Mouse (Mus musculus) neural tube, embryonic 13.5 days (tissue): ENCODE results near the gene Wdr6. TPM values are rescaled to one million over a fixed set of nuclear protein-coding genes. Genes with fewer than 3 reads are reported as not detected.
"Not testable (repeated sequence)": the region's sequence is repeated elsewhere in the genome, so short reads cannot be mapped to it uniquely, and the experiment has no call there.

ENCODE experiments used
- ATAC-seq: fragments of 200-750 bp; cut with Nextera tagmentation; 2 replicates; pipeline ENCODE4 v1.8.0; 2017; ENCODE audit warnings: low read depth, mild to moderate bottlenecking, moderate TSS enrichment, moderate library complexity
- H3K27ac ChIP-seq: fragments of 300-500 bp; sonication (generic); replicated peaks from 2 replicates; pipeline ENCODE4 v1.5.1; 2015; ENCODE audit warnings: moderate library complexity, mild to moderate bottlenecking, inconsistent platforms
- H3K27me3 ChIP-seq: fragments of 300-500 bp; sonication (generic); 2 replicates; pipeline ENCODE4 v1.6.1; 2015; ENCODE audit warnings: mild to moderate bottlenecking, inconsistent platforms
- H3K36me3 ChIP-seq: fragments of 300-500 bp; sonication (generic); 2 replicates; pipeline ENCODE4 v1.6.1; 2015; ENCODE audit warnings: mild to moderate bottlenecking, inconsistent platforms
- H3K4me1 ChIP-seq: fragments of 300-500 bp; sonication (generic); replicated peaks from 2 replicates; pipeline ENCODE4 v1.6.1; 2015; ENCODE audit warnings: inconsistent platforms
- H3K4me2 ChIP-seq: fragments of 300-500 bp; sonication (generic); 2 replicates; pipeline ENCODE4 v1.6.1; 2015; ENCODE audit warnings: inconsistent platforms, mild to moderate bottlenecking, moderate library complexity
- H3K4me3 ChIP-seq: fragments of 300-500 bp; sonication (generic); 2 replicates; pipeline ENCODE4 v1.5.1; 2015; ENCODE audit warnings: mild to moderate bottlenecking, inconsistent platforms
- H3K9ac ChIP-seq: fragments of 300-500 bp; sonication (generic); 2 replicates; pipeline ENCODE4 v1.6.1; 2015; ENCODE audit warnings: moderate library complexity, mild to moderate bottlenecking, inconsistent platforms
- H3K9me3 ChIP-seq: fragments of 300-500 bp; sonication (generic); 2 replicates; pipeline ENCODE4 v1.6.1; 2016; ENCODE audit warnings: inconsistent platforms
- WGBS: fragments of 180-500 bp; shearing (Covaris S2); methylation state at CpG from one replicate; pipeline ENCODE4 v1.1.7; 2015; 5-methylcytosine and 5-hydroxymethylcytosine counted together
- polyA plus RNA-seq: library from polyadenylated mRNA; unstranded; fragments of >200 nt; fragmentation: Nextera tagmentation; extraction: Ambion mirVana; gene quantifications from 2 replicates; pipeline ENCODE4 v1.2.1, GENCODE M21; 2015

Wdr6 gene
- polyA plus RNA-seq, result 254 and 259 TPM in 2 replicates

DNA sequence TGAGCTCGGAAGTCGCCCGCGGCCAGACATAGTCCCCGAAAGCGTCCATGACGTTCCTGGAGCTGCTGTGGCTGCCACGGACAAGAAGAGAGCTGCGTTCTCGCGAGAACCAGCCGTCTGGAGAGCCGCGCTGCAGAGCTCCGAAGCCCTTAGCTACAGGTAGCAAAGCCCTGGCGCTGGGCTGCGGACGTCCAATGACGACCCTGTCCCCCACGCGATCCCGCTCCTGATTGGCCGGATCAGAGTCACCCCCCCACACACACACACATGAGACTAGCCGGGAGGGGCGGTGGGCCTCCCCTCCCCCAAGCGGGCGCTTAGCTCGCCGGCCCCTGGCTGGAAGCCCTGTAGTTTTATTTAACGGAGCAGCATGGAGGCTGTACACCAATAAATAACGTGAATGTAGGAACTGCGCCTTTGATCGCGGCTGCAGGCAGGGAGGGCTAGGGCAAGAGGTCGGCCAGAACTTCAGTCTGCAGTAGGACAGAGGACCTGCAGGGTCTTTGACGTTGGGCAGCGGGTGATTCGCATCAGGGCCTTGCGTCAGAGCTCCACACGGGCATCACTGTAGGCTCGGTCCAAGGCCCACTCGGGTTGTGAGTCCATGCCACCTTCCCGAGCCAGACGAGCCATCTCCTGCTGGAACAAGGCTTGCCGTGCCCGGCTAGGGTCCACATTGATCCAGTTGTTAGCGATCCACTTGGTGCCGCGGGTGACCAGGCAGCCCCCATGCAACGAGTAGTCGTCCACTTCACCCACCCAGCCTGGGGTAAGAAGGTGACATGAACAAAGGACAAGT, at the start of gene Wdr6:
Wdr6 (minus strand) TSS at position 195 of the 799 bp plus-strand sequence.
- ATAC-seq, result peak; percentile 97
- Histone ChIP-seq H3K27me3 (no peaks in the 10 kb centered on the region), H3K4me2 (peak within 1 kb of the TSS; percentile 95), H3K4me1 (peaks cover 58% of the 10 kb centered on the region), H3K9ac (peak within 1 kb of the TSS; percentile 99), H3K9me3 (no peaks in the 10 kb centered on the region), H3K4me3 (peak within 1 kb of the TSS; percentile 78), H3K36me3 (peaks cover 57% of the 10 kb centered on the region), H3K27ac (peak within 1 kb of the TSS; percentile 98)
- WGBS, result 2% methylated on average over 51 of the region's 51 CpGs

DNA sequence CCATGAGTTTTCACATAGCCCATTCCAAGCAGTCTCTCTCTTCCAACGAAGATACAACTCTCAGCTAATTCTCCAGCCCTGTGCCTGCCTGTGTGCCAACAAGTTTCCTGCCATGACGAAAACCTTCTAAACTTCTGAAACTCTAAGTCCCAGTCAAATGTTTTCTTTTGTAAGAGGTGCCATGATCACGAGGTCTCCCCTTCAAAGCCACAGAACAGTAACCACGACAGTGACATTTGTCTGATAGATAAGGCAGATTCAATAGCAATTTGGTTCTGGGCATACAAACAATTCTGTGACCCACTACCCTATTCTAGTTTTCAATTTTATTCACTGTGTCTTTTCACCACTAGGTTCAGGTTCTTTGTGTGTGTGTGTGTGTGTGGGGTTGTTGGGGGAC, 49.6 kb upstream of the Wdr6 start:
- ATAC-seq, result no peak
- H3K9ac ChIP-seq, result no peak overlapping the region
- H3K9me3 ChIP-seq, result no peaks in the 10 kb centered on the region
- 89% methylated on average over 4 of the region's 4 CpGs for WGBS
- no peak overlapping the region for H3K4me3 ChIP-seq
- H3K36me3 ChIP-seq, result peaks cover 15% of the 10 kb centered on the region
- H3K27ac ChIP-seq, result no peak overlapping the region
- H3K27me3 ChIP-seq, result no peaks in the 10 kb centered on the region
- H3K4me2 ChIP-seq, result no peak overlapping the region
- no peaks in the 10 kb centered on the region for H3K4me1 ChIP-seq

DNA sequence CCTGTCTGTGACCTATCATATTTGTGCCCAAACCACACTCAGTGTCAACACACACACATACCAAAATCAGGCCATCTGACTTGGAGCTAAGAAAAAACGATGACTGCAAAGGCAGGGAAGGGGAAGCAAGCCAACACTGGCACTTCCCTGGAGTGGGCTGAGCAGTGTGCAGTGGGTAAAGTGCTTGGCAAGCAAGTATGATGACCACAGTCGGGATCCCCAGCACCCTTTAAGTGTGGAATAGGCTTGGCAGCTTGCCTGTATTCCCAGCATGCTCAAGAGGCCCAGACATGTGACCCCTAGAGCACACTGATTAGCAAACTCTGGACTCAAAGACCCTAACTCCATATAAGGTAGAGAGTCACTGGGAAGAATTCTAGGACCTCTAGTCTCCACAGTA, 48.0 kb upstream of the Wdr6 start:
- no peaks in the 10 kb centered on the region for H3K9me3 ChIP-seq
- H3K4me3 ChIP-seq, result no peak overlapping the region
- H3K4me2 ChIP-seq, result no peak overlapping the region
- no peak overlapping the region for H3K27ac ChIP-seq
- 83% methylated on average over 2 of the region's 2 CpGs for WGBS
- H3K4me1 ChIP-seq, result no peaks in the 10 kb centered on the region
- no peak for ATAC-seq
- H3K36me3 ChIP-seq, result peaks cover 15% of the 10 kb centered on the region
- H3K27me3 ChIP-seq, result no peaks in the 10 kb centered on the region
- no peak overlapping the region for H3K9ac ChIP-seq

DNA sequence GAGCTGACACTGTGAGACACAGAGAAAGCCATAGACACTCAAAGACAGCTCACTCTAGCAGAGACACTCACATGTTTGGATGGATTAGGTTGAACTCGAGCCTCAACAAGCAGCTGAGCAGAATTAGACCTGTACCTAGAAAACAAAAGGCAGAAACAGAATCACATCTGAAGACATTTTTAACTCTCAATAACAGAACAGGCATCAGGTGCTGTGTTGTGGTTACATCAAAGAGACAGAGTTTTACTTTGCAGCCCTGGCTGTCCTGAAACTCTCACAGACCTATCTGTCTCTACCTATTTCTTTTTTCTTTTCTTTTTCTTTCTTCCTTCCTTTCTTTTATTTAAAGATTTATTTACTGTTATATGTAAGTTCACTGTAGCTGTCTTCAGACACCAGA, 38.8 kb upstream of the Wdr6 start:
- no peak overlapping the region for H3K9ac ChIP-seq
- H3K9me3 ChIP-seq, result no peaks in the 10 kb centered on the region
- H3K4me1 ChIP-seq, result no peaks in the 10 kb centered on the region
- H3K4me2 ChIP-seq, result no peak overlapping the region
- no peaks in the 10 kb centered on the region for H3K27me3 ChIP-seq
- WGBS, result 97% methylated on average over 1 of the region's 1 CpGs
- H3K36me3 ChIP-seq, result peaks cover 64% of the 10 kb centered on the region
- no peak overlapping the region for H3K4me3 ChIP-seq
- H3K27ac ChIP-seq, result no peak overlapping the region
- no peak for ATAC-seq

DNA sequence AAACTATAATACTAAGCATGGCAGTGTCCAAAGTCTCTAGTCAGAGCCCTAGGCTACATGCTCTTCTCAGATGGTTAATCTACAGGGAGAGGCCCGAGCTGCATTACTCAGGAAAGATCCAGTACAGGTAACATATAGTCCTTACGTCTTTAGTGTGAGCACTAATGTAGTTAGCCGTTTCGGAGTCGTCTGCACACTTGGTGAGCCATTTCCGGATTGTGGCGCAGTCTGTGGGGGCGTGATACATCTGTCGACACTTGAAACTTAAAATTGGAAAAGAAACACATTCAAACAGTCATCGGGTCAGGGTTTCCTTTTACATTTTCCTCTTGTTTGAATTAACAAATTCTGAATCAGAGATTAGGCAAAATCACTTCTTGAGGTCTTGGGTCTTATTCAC, 32.9 kb upstream of the Wdr6 start:
- no peak overlapping the region for H3K27ac ChIP-seq
- no peak for ATAC-seq
- H3K36me3 ChIP-seq, result peaks cover 96% of the 10 kb centered on the region

GRCm38 (mm10) chr9:108608889-108609288, 30.4 kb upstream of the Wdr6 start:
- H3K4me1 ChIP-seq, result no peaks in the 10 kb centered on the region
- 93% methylated on average over 4 of the region's 4 CpGs for WGBS
- no peak for ATAC-seq
- no peak overlapping the region for H3K27ac ChIP-seq
- no peak overlapping the region for H3K9ac ChIP-seq
- H3K36me3 ChIP-seq, result peaks cover 99% of the 10 kb centered on the region
- H3K4me2 ChIP-seq, result no peak overlapping the region
- H3K4me3 ChIP-seq, result no peak overlapping the region
- H3K9me3 ChIP-seq, result no peaks in the 10 kb centered on the region
- no peaks in the 10 kb centered on the region for H3K27me3 ChIP-seq

More for the DNA sequence above, 32.9 kb upstream of the Wdr6 start:
- H3K9ac ChIP-seq, result no peak overlapping the region
- no peaks in the 10 kb centered on the region for H3K9me3 ChIP-seq
- H3K4me2 ChIP-seq, result no peak overlapping the region
- 95% methylated on average over 10 of the region's 10 CpGs for whole genome bisulfite sequencing
- no peak overlapping the region for H3K4me3 ChIP-seq
- no peaks in the 10 kb centered on the region for H3K27me3 ChIP-seq
- H3K4me1 ChIP-seq, result no peaks in the 10 kb centered on the region

DNA sequence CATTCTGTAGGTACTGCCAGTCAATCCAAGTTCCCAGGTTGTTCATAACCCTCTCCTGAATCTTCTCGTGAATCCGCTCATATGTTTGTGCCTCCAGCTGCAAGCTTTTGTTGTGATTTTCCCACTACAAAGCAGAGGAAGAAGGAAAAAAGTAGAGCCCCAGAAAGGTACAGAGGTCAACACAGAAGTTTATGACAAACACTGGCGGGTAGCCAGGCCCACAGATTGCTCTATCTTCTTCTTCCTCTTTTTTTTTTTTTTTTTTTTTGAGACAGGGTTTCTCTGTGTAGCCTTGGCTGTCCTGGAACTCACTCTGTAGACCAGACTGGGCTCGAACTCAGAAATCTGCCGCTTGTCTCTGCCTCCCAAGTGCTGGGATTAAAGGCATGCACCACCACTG, 29.4 kb upstream of the Wdr6 start:
- H3K36me3 ChIP-seq, result peaks cover 99% of the 10 kb centered on the region
- H3K9me3 ChIP-seq, H3K4me2 ChIP-seq, H3K9ac ChIP-seq, H3K27ac ChIP-seq, H3K4me3 ChIP-seq, H3K27me3 ChIP-seq, ATAC-seq, H3K4me1 ChIP-seq: not testable (repeated sequence)
- WGBS, result 92% methylated on average over 5 of the region's 5 CpGs

DNA sequence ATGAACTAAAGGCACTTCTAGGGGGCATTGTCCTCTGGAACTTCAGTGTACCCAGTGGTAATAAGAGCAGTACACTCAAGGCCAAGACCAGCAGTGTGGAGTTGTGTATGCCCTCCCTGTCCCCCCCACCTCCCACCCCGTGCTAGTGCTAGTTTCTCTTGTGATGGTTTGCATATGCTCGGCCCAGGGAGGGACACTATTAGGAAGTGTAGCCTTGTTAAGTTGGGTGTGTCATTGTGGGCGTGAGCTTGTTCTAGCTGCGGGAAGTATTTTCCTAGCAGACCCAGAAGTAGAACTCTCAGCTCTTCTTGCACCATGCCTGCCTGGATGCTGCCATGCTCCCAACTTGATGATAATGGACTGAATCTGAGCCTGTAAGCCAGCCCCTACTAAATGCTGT, 23.4 kb upstream of the Wdr6 start:
- no peak for ATAC-seq
- no peak overlapping the region for H3K9ac ChIP-seq
- 84% methylated on average over 4 of the region's 4 CpGs for WGBS
- no peak overlapping the region for H3K27ac ChIP-seq
- no peak overlapping the region for H3K4me3 ChIP-seq
- no peak overlapping the region for H3K4me2 ChIP-seq
- H3K27me3 ChIP-seq, result no peaks in the 10 kb centered on the region
- H3K36me3 ChIP-seq, result peaks cover 44% of the 10 kb centered on the region
- peaks cover 6% of the 10 kb centered on the region for H3K4me1 ChIP-seq
- no peaks in the 10 kb centered on the region for H3K9me3 ChIP-seq

DNA sequence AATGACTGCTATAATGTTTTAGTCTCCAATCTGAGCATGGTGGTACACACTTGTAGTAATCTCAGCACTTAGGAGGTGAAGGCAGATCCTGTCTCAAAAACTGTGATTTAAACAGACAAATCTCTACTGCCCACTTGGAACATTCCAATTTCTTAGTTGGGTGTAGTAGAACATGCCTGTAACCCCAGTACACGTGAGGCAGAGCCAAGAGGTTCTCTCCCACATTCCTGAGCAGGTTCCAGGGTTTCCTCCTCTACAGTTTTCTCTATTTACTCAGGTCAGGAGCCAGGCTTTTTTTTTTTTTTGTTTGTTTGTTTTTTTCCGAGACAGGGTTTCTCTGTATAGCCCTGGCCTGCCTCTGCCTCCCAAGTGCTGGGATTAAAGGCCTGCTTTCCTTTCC, 21.5 kb upstream of the Wdr6 start:
- Histone ChIP-seq H3K4me3 (no peak overlapping the region), H3K27me3 (no peaks in the 10 kb centered on the region), H3K4me1 (peaks cover 17% of the 10 kb centered on the region), H3K4me2 (no peak overlapping the region), H3K9me3 (no peaks in the 10 kb centered on the region), H3K36me3 (peaks cover 26% of the 10 kb centered on the region), H3K27ac (no peak overlapping the region), H3K9ac (no peak overlapping the region)
- WGBS, result 56% methylated on average over 2 of the region's 2 CpGs
- no peak for ATAC-seq

DNA sequence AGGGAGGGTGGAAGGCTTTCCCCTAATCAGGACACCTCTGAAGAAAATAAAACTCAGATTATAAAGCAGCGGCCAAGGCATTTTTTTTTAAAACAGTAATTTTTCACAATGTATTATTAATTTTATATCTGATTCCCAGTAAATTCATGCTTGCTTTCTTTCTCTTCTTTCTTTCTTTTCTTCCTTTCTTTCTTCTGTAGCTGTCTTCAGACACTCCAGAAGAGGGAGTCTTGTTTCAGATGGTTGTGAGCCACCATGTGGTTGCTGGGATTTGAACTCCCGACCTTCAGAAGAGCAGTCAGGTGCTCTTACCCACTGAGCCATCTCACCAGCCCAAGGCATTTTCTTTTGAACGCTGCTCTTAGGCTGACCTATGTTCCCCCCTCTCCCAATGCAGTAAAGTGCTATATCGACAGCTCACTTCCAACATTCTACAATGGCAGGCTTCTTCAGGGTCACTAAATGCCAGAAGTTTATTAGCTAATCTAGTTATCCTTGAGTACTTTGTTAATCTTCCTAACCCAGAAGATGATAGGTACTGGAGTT, 20.6 kb upstream of the Wdr6 start:
- peaks cover 16% of the 10 kb centered on the region for H3K36me3 ChIP-seq
- no peak overlapping the region for H3K4me3 ChIP-seq
- H3K27ac ChIP-seq, result no peak overlapping the region
- H3K27me3 ChIP-seq, result no peaks in the 10 kb centered on the region
- no peak overlapping the region for H3K4me2 ChIP-seq
- H3K9me3 ChIP-seq, result no peaks in the 10 kb centered on the region
- 74% methylated on average over 4 of the region's 4 CpGs for WGBS
- H3K4me1 ChIP-seq, result peaks cover 17% of the 10 kb centered on the region
- no peak for ATAC-seq
- H3K9ac ChIP-seq, result no peak overlapping the region

- peak within 1 kb of the TSS; percentile 89 for H3K4me2 ChIP-seq
- WGBS, result 3% methylated on average over 67 of the region's 69 CpGs
- H3K4me1 ChIP-seq, result peaks cover 17% of the 10 kb centered on the region
- no peaks in the 10 kb centered on the region for H3K9me3 ChIP-seq
- ATAC-seq, result peak; percentile 89
- H3K4me3 ChIP-seq, result peak within 1 kb of the TSS; percentile 76
- H3K27me3 ChIP-seq, result no peaks in the 10 kb centered on the region
- H3K9ac ChIP-seq, result peak within 1 kb of the TSS; percentile 86
- H3K36me3 ChIP-seq, result no peaks in the 10 kb centered on the region
- peak within 1 kb of the TSS; percentile 78 for H3K27ac ChIP-seq
Observed at GRCm38 (mm10) chr9:108596998-108597764, 18.6 kb upstream of the Wdr6 start, which contains the start of gene P4htm. TSS of gene P4htm (minus strand) at chr9:108597667.

- no peak overlapping the region for H3K27ac ChIP-seq
- H3K4me3 ChIP-seq, result no peak overlapping the region
- 0 out of 2 replicates have a peak, but pooled peaks cover 3% of the 10 kb centered on the region for H3K36me3 ChIP-seq
- no peak overlapping the region for H3K4me2 ChIP-seq
- no peaks in the 10 kb centered on the region for H3K27me3 ChIP-seq
- WGBS, result 89% methylated on average over 3 of the region's 3 CpGs
- H3K4me1 ChIP-seq, result peaks cover 24% of the 10 kb centered on the region
- ATAC-seq, result no peak
- no peak overlapping the region for H3K9ac ChIP-seq
- H3K9me3 ChIP-seq, result no peaks in the 10 kb centered on the region
Observed at GRCm38 (mm10) chr9:108594354-108594753, 15.8 kb upstream of the Wdr6 start.
